Mouse (Mus musculus) c-Kit-positive CD71-negative TER-119-negative erythroid progenitor cells, embryonic 14.5 days (primary cell): ENCODE results near the gene B230219D22Rik.
A peak's percentile ranks its signal among the peaks of the same experiment; 100 is the strongest.
"Not testable (repeated sequence)": the region's sequence is repeated elsewhere in the genome, so short reads cannot be mapped to it uniquely, and the experiment has no call there.

ENCODE experiments used
- DNase-seq: peaks from one replicate; pipeline ENCODE4 v3.0.0-alpha.2; 2013; ENCODE audit warnings: low read depth

B230219D22Rik gene

DNA sequence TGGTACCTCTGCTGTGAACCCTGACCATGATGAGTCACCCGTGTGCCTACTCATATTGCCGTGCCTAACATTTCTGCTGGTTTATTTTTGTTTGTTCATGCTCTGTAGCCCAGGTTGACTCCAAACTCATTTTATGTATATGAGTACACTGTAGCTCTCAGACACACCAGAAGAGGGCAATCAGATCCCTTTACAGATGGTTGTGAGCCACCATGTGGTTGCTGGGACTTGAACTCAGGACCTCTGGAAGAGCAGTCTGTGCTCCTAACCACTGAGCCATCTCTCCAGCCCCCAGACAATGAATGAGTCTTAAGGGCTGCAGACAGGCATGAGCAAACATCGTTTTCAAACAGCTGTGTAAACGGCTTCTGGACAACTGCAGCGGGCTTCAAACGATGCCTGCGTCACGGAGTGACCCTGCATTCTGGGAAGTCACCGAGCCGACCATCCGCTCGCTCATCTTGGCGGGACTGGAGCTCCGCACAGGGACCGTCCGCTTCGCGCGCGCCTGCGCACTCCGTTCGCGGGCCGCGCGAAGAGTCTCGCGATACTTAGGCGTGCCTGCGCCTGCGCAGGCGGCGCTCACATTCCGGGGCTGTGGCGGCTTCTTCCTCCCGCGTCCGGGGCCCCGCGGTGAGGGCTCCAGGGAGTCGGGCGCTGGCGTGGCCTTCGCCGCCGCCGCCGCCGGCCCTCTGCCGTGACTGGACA is at the start of gene B230219D22Rik:
Gene B230219D22Rik (plus strand): TSS at position 590 of the 708 bp plus-strand sequence.
- peak; percentile 84 for DNase-seq

DNA sequence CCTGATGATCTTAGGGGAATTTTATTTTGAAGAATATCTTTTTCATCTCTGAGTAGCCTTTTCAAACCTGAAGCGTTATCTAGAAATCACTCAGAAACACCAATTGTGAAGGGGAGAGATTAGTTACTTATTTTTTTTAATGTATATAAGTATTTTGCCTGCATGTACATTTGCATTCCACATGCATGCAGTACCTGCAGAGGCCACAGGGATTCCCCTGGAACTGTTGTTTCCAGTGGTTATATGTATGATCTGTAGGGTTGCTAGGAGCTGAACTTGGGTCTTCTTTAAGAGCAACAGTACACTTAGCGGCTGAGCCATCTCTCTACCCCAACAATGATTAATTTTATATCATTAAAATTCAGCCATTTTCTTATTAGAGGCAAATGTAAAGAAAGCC is 48.4 kb upstream of the B230219D22Rik start:
- peak; percentile 55 for DNase-seq

DNA sequence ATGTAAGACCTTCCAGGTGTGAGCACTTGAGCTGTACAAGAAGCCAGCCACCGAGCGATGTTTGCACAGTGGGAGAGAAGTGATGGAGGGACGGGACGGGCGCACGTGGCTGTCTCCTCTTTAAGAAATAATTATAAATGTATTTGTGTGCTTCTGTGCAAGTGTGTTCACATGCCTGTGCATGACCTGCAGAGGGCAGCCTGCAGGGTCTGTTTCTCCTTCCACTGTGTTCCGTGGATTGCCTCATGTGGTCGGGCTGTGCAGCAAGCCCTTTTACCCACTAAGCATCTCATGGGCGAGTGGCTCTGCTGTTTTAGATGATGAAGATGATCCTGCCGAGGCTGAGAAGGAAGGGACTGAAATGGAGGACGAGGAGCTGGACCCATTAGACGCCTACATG is 42.8 kb upstream of the B230219D22Rik start:
- no peak for DNase-seq

DNA sequence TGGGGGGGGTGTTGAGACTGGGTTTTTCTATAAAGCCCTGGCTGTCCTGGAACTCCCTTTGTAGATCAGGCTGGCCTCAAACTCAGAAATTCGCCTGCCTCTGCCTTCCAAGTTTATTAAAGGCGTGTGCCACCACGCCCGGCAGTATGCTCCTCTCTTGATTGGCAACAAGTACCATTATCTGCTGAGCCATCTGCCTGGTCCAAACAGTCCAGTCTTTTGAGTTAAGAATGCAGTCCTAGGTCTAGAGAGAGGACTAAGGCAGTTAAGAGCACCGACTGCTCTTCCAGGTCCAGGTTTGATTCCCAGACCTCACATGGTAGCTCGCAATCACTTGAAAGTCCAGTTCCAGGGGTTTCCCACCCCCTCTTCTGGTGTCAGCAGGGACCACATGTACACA is 41.9 kb upstream of the B230219D22Rik start:
- no peak for DNase-seq

DNA sequence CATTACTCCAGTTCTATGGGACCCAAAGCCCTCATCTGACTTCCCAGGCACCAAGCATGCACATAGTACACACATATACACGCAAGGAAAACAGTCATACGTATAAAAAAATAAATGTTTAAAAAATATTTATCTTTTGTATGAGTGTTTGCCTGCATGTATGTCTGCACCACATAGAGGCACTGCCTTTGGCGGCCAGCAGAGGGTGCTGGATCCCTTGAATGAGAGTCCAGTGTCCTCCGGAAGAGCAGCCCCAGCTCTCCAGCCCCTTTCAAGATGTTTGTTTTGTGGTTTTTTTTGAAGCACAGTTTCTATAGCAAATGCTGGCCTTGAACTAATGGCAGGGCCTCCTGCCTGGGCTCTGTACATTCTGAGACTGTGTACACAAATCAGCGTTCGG is 24.4 kb upstream of the B230219D22Rik start:
- peak; percentile 28 for DNase-seq

DNA sequence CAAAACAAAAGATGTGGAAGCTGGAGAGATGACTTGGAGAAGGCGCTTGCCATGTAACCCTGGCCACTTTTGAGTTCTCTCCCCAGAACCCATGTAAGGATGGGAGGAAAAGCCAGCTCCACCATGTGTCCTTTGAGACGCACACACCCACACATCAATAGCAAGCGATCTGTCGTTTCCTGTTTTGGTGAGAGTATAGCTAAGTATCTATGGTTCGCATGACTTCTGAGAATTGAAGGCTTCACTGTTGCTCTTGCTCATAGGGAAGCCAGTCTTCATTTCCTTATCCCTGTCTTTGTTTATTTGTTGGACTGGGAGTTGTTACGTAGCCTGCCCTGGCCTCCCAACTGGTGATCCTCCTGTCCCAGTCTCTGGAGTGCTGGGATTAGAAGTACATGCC is 20.2 kb upstream of the B230219D22Rik start:
- no peak for DNase-seq

DNA sequence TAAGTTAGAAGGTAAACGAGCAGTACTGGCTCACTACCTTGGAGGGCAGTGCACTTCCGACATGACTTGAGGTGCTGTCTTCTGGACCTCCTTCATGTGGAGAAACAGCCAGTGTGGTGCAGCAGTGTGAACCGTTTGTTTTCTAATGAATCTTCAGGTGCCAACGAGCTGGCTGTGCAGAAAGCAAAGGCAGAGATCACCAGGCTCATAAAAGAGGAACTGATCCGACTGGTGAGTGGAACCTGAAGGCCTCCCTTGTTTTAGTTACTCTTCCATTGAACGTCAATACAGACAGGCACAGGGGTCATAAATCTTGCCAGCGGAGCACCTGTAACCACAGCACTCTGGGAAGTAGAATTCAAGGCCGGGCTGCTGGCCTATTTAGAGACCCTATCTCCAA is 15.6 kb upstream of the B230219D22Rik start:
- no peak for DNase-seq

DNA sequence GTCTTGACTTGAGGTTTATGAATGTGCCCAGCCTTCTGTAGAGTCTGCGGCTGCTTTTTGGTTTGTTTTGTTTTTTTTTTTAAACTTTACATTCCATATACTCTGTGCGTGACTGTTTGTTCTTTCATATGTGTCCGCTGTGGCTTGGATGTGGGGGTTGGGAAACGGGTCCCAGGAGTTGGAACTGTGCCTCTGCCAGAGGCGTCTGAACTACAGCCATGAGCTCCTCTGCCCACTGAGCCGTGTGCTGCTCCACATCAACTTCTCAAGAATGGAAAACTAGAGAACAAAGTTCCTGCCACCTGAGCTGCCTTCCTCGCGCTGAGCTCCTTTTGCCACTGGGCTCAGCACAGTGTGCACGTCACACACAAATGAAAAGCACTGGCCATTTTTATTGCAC is 10.7 kb upstream of the B230219D22Rik start:
- no peak for DNase-seq

DNA sequence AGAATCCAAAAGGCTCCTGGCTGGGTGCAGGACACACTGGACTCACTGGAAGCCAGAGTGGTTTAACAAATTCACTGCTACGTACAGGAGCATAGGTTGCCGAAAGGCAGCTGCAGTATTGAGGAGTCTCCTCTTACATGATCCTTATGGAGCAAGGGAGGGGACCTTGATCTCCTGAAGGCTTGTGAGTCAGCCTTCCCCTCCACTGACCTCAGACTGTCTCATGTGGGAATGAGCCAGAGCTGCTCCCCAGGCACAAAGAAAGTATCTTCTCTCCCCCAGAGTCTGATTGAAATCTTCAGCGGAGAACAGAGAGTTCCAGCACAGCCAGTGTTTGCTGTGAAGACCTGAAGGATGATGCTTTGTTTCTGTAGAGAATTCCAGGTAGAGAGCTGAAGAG is 9.3 kb upstream of the B230219D22Rik start:
- DNase-seq: no peak

DNA sequence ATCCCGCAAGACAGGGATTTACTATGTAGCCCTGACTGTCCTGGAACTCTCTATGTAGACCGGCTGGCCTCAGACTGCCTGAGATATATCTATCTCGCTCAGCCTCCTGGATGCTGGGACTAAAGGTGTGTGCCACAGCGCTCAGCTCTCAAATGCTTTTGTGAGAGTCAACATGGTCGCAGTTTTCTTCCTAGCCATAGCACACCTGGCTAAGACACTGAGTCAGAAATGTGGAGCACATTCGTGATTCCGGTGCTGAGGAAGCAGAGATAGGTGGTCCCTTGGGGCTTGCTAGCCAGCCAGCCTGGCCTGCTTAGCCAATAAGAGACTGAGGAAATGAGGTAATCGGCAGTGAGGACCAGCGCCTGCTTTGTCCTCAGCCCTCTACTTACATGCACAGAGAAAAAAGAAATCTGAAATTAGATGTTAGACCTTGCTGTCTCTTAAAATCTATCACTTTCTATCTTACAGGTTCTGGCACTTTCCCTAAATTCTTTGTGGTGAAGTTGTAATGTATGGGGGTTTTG is 6.8 kb upstream of the B230219D22Rik start:
- no peak for DNase-seq

DNA sequence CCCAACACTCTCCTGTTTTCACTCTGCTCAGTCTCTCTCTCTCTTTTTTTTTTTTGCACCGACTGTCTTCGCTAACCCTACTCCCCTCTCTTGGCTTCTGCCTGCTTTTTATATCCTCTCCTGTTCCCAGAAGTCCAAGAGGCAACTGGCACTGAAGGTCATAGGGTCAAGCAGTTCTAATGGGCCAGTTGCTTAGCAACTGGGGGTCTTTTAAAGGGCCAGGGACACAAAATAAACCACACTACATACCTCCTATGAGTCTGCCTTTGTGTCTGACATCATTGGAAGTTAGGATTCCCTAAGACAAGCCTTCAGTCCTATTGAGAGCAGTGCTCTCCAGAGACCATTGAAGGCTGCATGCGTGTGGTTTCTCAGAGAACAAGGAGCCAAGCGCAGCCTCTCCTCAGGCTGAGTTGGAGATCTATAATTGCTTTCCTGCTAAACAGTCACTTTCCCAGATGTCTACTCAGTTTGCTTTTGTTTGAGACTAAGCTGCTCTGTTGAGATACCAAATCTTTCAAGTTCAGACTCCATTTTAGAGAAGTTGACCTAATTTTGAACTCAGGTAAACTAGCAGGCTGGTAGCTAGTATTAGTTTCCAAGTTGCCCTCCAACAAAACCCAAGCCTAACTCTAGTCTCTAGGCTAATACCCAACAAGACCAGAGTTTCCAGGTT is 4.9 kb upstream of the B230219D22Rik start:
- no peak for DNase-seq

DNA sequence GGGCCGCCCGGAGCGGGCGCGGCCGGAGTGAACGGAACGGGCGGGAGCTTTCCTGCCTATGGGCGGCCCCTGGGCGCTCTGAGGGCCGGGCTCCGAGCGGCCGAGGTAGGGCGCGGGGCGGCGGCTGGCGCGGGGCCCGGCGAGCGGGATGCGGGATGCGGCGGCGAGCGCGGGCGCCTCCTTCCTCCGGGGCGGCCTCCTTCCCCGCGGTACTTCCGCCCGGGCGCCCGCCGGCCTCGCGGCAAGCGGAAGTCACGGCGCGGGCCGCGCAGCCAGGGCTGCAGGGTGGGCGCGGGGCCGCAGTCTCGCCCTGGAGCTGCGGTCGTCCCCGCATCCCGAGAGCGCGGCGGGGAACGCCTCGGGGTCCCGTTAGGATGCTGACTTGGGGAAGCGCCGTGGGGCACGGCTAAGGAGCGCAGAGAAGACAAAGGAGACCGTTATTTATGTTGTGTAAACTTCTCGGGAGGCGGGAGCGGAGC is 358 bp downstream of the B230219D22Rik start:
- no peak for DNase-seq

DNA sequence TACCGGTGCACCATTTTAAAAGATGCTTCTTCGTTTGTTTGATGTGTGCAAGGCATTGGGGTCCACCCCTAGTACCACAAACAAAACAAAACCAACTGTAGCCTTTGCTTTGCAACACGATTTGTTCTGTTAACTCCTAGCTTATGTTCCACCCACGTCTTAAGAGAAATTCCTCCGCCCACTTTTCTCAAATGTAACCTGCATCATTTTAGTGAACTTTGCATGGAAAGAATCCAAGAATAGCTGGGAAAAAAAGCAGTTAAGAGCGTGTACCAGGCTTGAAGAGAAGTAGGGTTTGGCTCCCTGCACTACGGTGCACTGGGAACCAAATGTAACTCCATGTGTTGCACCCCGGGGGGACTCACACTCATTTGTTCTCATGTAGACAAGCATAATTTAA is 1.2 kb downstream of the B230219D22Rik start:
- DNase-seq: no peak

DNA sequence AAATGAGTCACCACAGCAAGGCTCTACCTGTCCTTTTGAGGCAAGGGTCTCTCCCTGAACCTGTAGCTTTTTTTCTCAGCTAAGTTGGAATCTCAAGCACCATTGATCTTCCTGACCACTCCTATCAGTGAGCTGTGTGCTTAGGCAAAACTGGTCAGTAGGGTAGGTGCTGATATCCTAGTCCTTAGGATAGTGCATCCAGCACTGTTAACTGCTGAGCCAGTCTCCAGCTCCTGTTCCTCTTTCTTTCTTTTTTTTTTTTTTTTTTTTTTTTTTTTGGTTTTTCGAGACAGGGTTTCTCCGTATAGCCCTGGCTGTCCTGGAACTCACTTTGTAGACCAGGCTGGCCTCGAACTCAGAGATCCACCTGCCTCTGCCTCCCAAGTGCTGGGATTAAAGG is 3.1 kb downstream of the B230219D22Rik start:
- not testable (repeated sequence) for DNase-seq

DNA sequence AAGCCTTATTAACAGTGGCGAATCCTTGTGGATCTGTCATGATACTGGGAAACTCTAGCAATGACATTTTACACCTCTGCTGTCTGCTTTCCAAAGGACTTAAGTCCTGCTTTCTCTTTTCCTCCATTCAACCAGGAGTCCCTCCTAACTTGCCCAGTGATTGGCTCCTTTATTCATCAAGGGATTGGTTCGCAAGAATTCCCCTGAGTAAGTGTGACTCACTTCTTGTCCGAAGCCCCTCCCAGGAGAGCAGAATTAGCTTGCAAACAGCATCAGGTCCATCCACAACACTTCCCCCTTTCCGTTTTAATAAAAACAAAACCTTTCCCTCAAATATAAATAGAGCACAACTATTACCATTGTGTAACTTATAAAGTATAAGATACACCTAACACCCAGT is 11.4 kb downstream of the B230219D22Rik start:
- DNase-seq: no peak

DNA sequence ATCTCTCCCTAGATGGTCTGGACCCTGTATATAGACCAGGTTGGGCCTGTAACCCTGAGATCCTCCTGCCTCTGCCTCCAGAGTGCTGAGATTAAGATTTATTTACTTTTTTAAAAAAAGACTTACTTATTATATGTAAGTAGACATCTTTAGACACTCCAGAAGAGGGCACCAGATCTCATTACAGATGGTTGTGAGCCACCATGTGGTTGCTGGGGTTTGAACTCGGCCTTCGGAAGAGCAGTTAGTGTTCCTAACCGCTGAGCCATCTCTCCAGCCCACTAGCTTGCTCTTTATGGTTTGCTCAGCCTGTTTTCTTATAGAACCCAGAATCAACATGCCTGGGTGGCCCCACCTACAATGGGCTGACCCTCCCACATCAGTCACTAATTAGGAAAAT is 19.9 kb downstream of the B230219D22Rik start:
- DNase-seq: no peak

DNA sequence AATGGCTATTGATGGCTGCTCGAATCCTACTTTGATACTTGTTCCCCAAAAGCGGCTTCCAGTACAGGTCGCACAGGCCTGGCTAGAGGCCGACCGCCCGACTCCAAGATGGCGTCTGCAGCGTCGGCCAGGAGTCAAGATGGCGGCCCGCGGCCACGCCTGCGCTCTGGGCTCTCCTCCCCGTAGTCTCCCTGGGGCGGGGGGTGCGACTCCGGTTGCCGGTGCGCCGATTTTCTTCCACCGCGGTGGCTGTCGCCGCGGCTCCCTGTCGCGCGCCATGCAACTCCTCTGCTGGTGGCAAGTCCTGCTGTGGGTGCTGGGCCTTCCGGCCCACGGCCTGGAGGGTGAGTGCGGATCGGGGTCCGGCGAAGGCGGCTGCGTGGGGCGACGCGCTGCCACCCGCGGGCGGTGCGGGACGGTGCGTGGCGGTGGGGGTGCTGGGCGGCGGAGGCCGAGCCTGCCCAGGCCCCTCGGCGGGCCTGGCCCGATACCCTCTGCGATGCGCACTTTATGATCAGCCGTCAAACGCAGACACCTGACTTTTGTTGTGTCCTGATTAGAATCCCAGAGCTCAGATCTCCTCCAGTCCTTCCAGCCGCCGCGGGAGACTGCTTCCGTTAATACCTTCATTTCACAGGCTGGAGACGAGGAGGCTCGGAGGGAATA is 21.7 kb downstream of the B230219D22Rik start, which contains the start of gene Txndc15:
Gene Txndc15 (plus strand): TSS at position 150 of the 666 bp plus-strand sequence.
- peak; percentile 65 for DNase-seq

DNA sequence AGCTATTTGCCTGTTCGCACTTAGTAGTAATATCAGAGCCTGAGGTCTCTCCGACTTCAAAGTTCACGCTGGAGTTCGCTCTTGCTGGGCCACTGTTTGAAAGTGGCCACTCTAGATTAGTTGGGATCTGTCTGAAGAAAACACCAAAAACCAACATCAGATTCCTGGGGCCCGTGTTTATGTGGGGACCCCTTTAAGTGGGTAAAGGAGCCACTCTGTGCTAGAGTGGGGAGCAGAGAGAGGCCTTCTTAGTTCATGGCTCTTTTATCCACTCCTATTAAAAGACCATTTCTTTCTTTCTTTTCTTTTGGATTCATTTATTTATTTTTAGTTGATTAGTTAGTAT is 22.2 kb downstream of the B230219D22Rik start:
- DNase-seq: no peak

DNA sequence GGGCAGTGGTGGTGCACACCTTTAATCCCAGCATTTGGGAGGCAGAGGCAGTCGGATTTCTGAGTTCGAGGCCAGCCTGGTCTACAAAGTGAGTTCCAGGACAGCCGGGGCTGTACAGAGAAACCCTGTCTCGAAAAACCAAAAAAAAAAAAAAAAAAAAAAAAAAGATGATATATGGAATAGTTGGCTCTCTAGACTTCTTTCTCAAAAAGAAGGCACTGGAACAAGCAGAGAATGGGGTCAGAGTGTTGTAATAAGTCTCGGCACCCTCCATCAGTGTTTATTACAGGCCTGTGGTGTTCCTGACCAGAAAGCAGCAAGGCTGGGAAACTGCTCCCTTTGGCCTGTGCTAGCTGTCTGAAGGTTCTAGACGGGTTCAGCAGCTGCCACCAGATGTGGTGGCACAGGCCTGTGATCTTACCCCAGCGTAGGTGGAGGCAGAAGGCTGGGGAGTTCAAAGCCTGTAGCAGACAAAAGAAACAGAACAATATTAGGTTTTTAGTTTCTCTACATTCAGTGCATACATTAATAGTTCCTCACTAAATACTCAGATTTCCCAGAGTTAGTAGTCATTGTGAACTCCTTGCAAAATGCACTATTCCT is 23.1 kb downstream of the B230219D22Rik start:
- no peak for DNase-seq

DNA sequence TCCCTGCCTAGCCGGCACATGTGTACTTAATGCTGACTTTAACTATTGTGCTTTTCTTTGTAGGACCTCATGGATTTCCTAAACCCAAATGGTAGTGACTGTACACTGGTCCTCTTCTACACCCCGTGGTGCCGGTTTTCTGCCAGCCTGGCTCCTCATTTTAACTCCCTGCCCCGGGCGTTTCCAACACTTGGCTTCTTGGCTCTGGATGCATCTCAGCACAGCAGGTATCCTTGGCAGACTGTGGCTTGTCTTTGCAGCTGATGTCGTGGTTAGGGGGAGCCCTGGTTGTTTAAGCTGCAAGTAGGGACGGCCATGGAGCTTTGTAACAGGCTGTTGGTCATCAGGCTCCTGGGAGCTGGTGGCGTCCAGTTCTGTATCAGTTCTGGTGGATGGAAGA is 28.6 kb downstream of the B230219D22Rik start:
- no peak for DNase-seq

DNA sequence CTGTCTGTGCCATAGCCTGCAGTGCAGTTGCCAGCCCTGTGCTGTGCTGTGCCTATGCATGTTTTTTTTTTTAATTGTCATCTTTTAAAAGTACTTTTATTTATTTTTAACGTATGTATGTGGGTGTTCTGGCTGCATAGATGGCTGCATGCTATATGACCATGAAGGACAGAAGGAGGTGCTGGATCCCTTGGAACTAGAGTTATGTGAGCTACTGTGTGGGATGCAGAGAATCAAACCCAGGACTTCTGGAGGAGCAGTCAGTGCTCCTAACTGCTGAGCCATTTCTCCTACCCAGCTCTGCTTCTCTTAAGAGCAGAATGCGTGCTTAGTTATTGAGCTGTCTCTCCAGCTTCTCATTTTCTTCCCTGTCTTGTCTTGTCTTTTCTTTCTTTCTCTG is 29.1 kb downstream of the B230219D22Rik start:
- no peak for DNase-seq

DNA sequence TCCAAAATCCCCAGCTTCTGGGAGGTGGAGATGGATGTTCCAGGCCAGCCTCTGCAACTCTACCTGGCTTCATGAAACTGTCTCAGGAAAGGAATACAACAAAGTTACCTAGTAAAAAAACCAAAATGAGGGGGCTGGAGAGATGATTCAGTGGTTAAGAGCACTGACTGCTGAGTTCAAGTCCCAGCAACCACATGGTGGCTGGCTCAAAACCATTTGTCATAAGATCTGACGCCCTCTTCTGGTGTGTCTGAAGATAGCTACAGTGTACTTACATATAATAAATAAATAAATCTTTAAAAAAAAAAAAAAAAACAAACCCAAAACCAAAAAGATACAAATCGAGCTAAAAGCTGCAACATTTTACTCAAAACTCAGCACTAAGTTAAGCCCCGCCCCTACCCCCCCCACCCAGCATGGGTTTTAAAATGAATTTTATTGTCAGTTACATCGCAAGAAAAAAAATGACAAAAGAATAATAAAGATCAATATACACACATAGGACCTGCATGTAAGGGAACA is 33.7 kb downstream of the B230219D22Rik start:
- no peak for DNase-seq
